Mouse (Mus musculus) thymus, postnatal 14 days (tissue): ENCODE results near the gene Wnt2b.

Experiments used
- DNase-seq: peaks from one replicate; pipeline ENCODE4 v3.0.0; 2021

Gene Wnt2b

GRCm38 (mm10) chr3:104963331-104964276, 1.9 kb upstream of the Wnt2b start:
- DNase-seq = peak; percentile 58

GRCm38 (mm10) chr3:104962866-104963265, 1.1 kb upstream of the Wnt2b start:
- no peak for DNase-seq

GRCm38 (mm10) chr3:104962141-104962611, 455 bp upstream of the Wnt2b start:
- peak; percentile 21 for DNase-seq

GRCm38 (mm10) chr3:104960026-104961000, 1.4 kb downstream of the Wnt2b start:
- DNase-seq = no peak

- no peak for DNase-seq
Measured at GRCm38 (mm10) chr3:104956131-104956581, 5.6 kb downstream of the Wnt2b start.

GRCm38 (mm10) chr3:104954551-104954950, 7.2 kb downstream of the Wnt2b start:
- DNase-seq = no peak

- DNase-seq = no peak
Measured at GRCm38 (mm10) chr3:104954137-104954536, 7.6 kb downstream of the Wnt2b start.

- DNase-seq = no peak
Measured at GRCm38 (mm10) chr3:104952891-104953670, 8.6 kb downstream of the Wnt2b start.

- DNase-seq = no peak
Measured at GRCm38 (mm10) chr3:104950926-104951325, 10.8 kb downstream of the Wnt2b start.

- DNase-seq = no peak
Measured at GRCm38 (mm10) chr3:104944894-104945293, 16.8 kb downstream of the Wnt2b start.

- DNase-seq = no peak
Measured at GRCm38 (mm10) chr3:104943333-104943732, 18.4 kb downstream of the Wnt2b start.

GRCm38 (mm10) chr3:104942682-104943081, 19.0 kb downstream of the Wnt2b start:
- DNase-seq = no peak

- no peak for DNase-seq
Measured at GRCm38 (mm10) chr3:104940691-104941090, 21.0 kb downstream of the Wnt2b start.

- no peak for DNase-seq
Measured at GRCm38 (mm10) chr3:104938327-104938726, 23.4 kb downstream of the Wnt2b start.

- DNase-seq = no peak
Measured at GRCm38 (mm10) chr3:104937728-104938305, 23.9 kb downstream of the Wnt2b start.

GRCm38 (mm10) chr3:104929385-104929784, 32.3 kb downstream of the Wnt2b start:
- no peak for DNase-seq

- DNase-seq = no peak
Measured at GRCm38 (mm10) chr3:104914986-104915385, 46.7 kb downstream of the Wnt2b start.

- DNase-seq = no peak
Measured at GRCm38 (mm10) chr3:104909195-104909594, 52.5 kb downstream of the Wnt2b start.

GRCm38 (mm10) chr3:104906007-104906406, 55.7 kb downstream of the Wnt2b start:
- no peak for DNase-seq

- no peak for DNase-seq
Measured at GRCm38 (mm10) chr3:104905389-104905788, 56.3 kb downstream of the Wnt2b start.

- no peak for DNase-seq
Measured at GRCm38 (mm10) chr3:104901154-104901553, 60.6 kb downstream of the Wnt2b start.

- no peak for DNase-seq
Measured at GRCm38 (mm10) chr3:104896141-104896540, 65.6 kb downstream of the Wnt2b start.
